Mouse (Mus musculus) brain, embryonic 14.5 days (tissue): ENCODE data around the gene Copz1. TPM values are rescaled to one million over a fixed set of nuclear protein-coding genes. Genes with fewer than 3 reads are reported as not detected.

Experiments used
- DNase-seq: peaks from one replicate; pipeline ENCODE4 v3.0.0-alpha.2; 2011; ENCODE audit warnings: low read depth
- CTCF ChIP-seq: fragments of 200-500 bp; IDR thresholded peaks from 2 replicates; pipeline ENCODE4 v1.5.1; 2012; ENCODE audit warnings: inconsistent platforms, mild to moderate bottlenecking, moderate library complexity, borderline replicate concordance; ENCODE audit not compliant: insufficient read depth, insufficient read length; ENCODE audit errors: extremely low read depth
- POLR2A ChIP-seq: fragments of 200-500 bp; IDR thresholded peaks from 2 replicates; pipeline ENCODE4 v1.6.1; 2012; ENCODE audit warnings: mild to moderate bottlenecking, inconsistent platforms, borderline replicate concordance; ENCODE audit not compliant: poor library complexity, insufficient read depth, insufficient read length, severe bottlenecking; ENCODE audit errors: extremely low read depth
- polyA plus RNA-seq: library from polyadenylated mRNA; depleted of rRNA; stranded (reverse); fragments of >200 nt; gene quantifications from 2 replicates; pipeline ENCODE4 v1.2.3, GENCODE M21; 2012

Gene Copz1
- polyA plus RNA-seq, 1 experiment: 165 TPM

- DNase-seq: peak; percentile 68
Measured at GRCm38 (mm10) chr15:103284066-103284465, 11.6 kb downstream of the Copz1 start.

DNA sequence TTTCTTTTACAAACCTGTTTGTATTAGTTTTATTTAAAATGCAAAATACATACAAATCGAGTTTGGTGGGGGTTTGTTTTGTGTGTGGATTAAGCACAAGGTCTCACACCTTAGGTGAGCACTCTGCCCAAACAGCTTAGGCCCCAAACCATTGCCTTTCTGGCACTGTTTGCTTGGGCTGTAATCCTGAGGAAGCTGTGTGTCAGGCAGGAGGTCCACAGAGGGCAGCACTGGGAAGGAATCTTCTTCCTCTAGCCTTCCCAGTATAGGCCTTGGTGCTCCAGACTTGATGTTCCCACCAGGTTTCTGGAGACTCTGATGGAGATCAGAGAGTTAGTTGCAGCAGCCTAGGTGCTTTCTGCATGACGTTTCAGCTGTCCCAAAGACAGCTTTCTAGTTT is 12.1 kb downstream of the Copz1 start:
- TF ChIP-seq CTCF (peak; percentile 22; the same call in 1 of the 2 replicates), POLR2A (no peak)
- no peak for DNase-seq

More at GRCm38 (mm10) chr15:103284066-103284465, 11.6 kb downstream of the Copz1 start:
- peak; percentile 69 for TF ChIP-seq CTCF
- no peak for TF ChIP-seq POLR2A

DNA sequence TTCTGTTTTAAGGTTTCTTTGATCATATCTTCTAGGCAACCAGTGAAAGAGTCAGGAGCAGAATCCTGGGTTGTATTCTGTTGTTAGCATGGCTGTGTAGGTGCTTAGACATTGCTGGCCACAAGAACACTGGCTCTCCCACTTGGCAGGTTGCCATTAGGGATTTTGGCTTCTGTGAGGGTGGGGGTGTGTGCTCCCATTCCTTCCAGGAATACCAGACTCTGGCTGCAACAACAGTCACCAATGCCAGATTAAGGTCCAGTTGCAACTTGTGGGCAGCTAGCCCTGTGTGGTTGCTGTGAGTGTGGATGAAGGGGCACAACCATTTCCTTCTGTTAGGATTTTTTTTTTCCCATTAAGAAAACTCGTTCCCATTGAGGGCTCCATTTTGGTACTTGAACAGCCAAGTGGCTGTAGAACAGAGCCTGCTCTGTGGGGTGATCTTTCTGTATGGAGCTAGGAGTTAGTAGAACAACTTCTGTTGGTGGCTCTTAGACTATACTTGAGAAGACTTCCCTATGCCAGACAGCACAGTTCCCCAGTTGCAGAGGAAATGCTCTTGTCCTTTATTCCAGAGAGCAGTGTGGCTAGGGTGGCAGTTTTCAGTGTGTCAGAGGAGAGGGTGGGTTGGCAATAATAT is 13.4 kb downstream of the Copz1 start:
- peak; percentile 89 for DNase-seq
- TF ChIP-seq CTCF (no peak), POLR2A (no peak)

DNA sequence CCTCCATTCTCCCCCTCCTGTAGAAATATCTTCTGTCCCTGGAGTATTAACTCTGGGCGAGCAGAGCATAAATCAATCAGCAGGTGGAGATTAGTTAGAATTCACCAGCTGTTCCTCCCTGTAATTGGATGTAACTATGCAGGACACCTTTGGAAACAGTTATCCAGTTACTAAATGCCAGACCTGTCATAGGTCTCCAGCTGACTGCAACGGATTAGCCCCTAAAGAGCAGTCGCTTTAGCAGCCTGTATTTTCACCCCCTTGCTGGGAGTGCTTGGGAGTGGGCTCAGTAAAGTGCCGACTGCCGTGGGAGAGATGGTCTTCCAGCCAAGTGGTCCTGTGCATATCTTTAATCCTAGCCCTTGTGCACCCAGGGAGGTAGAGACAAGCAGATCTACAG is 17.1 kb downstream of the Copz1 start:
- no peak for TF ChIP-seq CTCF
- no peak for TF ChIP-seq POLR2A
- DNase-seq: peak; percentile 25

- TF ChIP-seq CTCF: no peak
- TF ChIP-seq POLR2A: no peak
- DNase-seq: no peak
Measured at GRCm38 (mm10) chr15:103290417-103290816, 17.9 kb downstream of the Copz1 start.

DNA sequence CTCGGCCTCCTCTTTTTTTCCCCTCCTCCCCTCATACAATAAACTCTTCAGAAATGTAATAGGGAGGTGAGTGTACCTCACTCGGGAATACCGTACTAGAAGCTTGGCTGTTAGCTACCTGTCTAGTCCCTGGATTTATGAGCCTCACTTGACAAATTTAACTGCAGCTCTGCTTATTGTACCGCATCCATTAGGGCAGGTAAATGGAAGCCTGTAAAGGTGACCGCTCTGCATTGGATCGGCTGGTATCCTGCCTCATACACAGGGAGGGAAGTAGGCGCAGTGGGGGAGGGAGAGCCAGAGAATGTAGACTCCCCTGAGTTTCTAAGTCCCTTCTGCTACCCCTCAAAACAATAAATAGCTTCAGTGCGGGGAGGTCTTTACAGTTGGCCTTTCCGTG is 18.3 kb downstream of the Copz1 start:
- no peak for DNase-seq
- TF ChIP-seq CTCF: no peak
- TF ChIP-seq POLR2A: no peak

DNA sequence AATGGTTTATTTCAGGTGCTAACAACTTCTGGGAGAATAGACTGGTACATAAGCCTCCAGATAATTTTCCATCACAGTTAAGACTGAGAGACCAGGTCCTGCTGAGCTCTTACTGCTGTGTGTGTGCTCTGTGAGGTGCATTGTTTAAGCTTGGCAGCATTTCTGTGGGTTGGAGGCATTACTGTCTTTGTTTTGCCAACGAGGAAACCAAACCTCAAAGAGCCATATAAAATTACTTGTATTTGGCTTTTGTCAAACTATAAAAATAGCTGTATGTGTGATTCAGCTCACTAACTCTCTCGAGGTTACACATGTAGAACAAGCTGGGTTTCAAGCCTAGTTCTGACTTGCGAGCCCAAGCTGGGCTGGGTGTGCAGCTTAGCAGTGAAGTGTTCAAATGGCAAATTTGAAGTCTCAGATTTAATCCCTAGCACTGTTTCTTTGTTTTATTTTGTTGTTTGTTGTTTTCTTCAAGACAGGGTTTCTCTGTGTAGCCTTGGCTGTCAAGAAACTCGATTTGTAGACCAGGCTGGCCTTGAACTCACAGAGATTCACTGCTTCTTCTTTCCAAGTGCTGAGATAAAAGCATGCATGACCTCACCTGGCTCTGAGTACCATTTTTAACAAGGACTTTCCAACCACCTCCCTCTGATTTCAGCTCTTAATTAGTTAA is 20.3 kb downstream of the Copz1 start:
- DNase-seq: no peak
- TF ChIP-seq POLR2A (no peak), CTCF (no peak)

GRCm38 (mm10) chr15:103293375-103293774 is 20.9 kb downstream of the Copz1 start:
- no peak for TF ChIP-seq CTCF
- TF ChIP-seq POLR2A: no peak
- no peak for DNase-seq

DNA sequence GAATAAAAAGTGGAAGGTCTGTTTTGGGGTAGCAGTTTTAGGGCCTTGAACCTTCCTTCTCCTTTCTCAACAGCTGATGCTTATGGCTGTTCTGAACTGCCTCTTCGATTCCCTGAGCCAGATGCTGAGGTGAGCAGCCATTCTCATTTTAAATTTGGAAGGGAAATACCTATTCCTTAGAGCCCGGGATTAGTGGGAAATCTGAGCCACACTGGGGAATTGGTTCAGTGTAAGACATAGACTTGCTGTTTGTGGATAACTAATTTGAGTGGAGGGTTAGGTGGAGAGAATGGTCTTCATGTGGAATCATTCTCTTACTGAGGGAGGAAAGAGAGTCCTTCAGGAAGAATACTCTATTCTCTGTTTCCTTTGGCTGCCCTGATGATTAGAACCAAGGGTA is 22.1 kb downstream of the Copz1 start:
- TF ChIP-seq CTCF (no peak), POLR2A (no peak)
- DNase-seq: no peak

DNA sequence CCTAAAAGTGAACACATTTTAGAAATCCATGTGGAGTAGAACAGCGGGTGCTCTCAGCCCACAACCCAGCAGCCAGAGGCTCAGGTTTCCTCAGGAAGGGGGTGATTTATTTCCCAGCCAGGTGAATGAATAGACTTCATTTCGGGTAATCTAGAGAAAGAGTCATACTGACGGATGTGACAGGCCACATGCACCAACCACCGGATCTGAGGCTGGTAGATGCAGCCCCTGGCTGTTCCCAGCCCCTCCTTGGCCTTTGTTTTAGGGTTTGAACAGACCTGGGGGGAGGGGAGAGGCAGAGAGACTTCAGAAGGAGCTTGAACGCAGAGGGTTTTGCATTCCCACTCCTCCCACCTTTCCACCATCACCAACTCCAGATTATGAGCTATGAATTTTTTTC is 23.3 kb downstream of the Copz1 start:
- peak; percentile 27 for DNase-seq
- TF ChIP-seq CTCF (no peak), POLR2A (no peak)

DNA sequence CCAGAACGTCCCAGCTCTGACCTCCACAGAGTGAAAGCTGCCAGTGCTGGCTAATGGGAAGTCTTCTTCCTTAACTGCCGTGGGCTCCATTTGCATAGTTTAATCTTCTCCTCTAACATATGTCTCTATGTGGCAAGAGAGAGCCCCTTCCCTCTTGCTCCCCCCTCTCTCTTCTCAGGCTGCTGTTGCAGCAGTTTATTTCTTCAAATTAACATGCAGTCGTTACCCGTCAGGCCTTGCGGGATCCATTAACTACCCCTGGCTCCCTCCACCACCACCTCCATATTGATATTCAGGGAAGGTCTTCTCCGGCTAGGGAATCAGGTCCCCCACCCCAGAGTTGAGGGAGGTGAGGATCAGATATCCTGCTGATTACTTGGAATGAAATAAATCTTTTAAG is 24.8 kb downstream of the Copz1 start:
- DNase-seq: peak; percentile 78
- TF ChIP-seq POLR2A (no peak), CTCF (no peak)

- peak; percentile 68 for DNase-seq
- no peak for TF ChIP-seq POLR2A
Measured at GRCm38 (mm10) chr15:103298026-103298425, 25.5 kb downstream of the Copz1 start.
